ENCODE assay signal across 9 mouse cellular contexts in genomic region chr1:42697756-42698583, GRCm38 (mm10). TPM values are rescaled to one million over a fixed set of nuclear protein-coding genes. Genes with fewer than 3 reads are reported as not detected.
DNase-seq lines count a peak whose midpoint lies in the region; ATAC-seq and TF ChIP-seq lines count a peak whose summit lies in the region.
"Had no signal": no experiment of that assay in that cellular context is flagged by ENCODE, and none has a peak within 500 bp of the region (broad histone marks: within the 10 kb centered on the region; RNA-seq: fewer than 3 reads in every experiment).

No protein-coding gene starts in this region.

- H3K36me3 ChIP-seq in heart, embryonic 11.5 days (ENCODE audit: control insufficient read depth, insufficient read depth, low read length), result no peaks in the 10 kb centered on the region
- peaks cover 22% of the 10 kb centered on the region for H3K36me3 ChIP-seq in forebrain, postnatal 0 days (ENCODE audit: insufficient read depth)
- H3K36me3 ChIP-seq in neural tube, embryonic 11.5 days (ENCODE audit: control insufficient read depth, insufficient read depth, low read length), result peaks cover 8% of the 10 kb centered on the region; the same call in 1 of the 2 replicates

- H3K4me3 ChIP-seq in heart, embryonic 11.5 days (ENCODE audit: low read depth, low read length), result peak overlapping the region; percentile 54
- H3K4me3 ChIP-seq in forebrain, postnatal 0 days (ENCODE audit: low read depth, low read length), result peak overlapping the region; percentile 75
- H3K4me3 ChIP-seq in neural tube, embryonic 11.5 days (ENCODE audit: low read depth, low read length), result peak overlapping the region; percentile 95

- no peak for DNase-seq in heart, postnatal 10 days
- peak; percentile 58 for DNase-seq in brain, adult 2 months (ENCODE audit: low read depth, low spot score)
- DNase-seq in forebrain, postnatal 0 days, result no peak
- peak; percentile 52 for DNase-seq in kidney, postnatal 14 days
- DNase-seq in neural tube, embryonic 11.5 days (ENCODE audit: low spot score), result peak; percentile 70
- DNase-seq in gastrocnemius, postnatal 36 days, result no peak
- DNase-seq in urinary bladder, postnatal 10 days (ENCODE audit: low spot score), result no peak

- peak overlapping the region; percentile 91 for H3K4me2 ChIP-seq in heart, embryonic 11.5 days
- H3K4me2 ChIP-seq in forebrain, postnatal 0 days (ENCODE audit: low read depth), result peak overlapping the region; percentile 98
- peak overlapping the region; percentile 71 for H3K4me2 ChIP-seq in neural tube, embryonic 11.5 days (ENCODE audit: low read depth)

- intact Hi-C loops in heart, postnatal 10 days (cut with DNase I), result loop anchor here (10.0 kb wide), 1 partner anchor 1423 kb away; no protein-coding TSS in a partner anchor
- intact Hi-C loops in gastrocnemius, postnatal 36 days (cut with DNase I), result loop anchor here (10.0 kb wide), 1 partner anchor 803 kb away; no protein-coding TSS in a partner anchor

- no peak overlapping the region for H3K9ac ChIP-seq in heart, embryonic 11.5 days (ENCODE audit: low read depth, low read length)
- H3K9ac ChIP-seq in forebrain, postnatal 0 days, result peak overlapping the region; percentile 94
- H3K9ac ChIP-seq in neural tube, embryonic 11.5 days (ENCODE audit: low read length), result peak overlapping the region; percentile 98

- H3K27ac ChIP-seq in heart, embryonic 11.5 days (ENCODE audit: low read depth, low read length), result no peak overlapping the region
- H3K27ac ChIP-seq in forebrain, postnatal 0 days (ENCODE audit: low read depth, low read length), result peak overlapping the region; percentile 95
- peak overlapping the region; percentile 97 for H3K27ac ChIP-seq in neural tube, embryonic 11.5 days (ENCODE audit: low read depth, low read length)

- H3K4me1 ChIP-seq in heart, embryonic 11.5 days (ENCODE audit: control insufficient read depth, insufficient read depth, low read length), result peaks cover 14% of the 10 kb centered on the region
- no peaks in the 10 kb centered on the region for H3K4me1 ChIP-seq in forebrain, postnatal 0 days (ENCODE audit: insufficient read depth)
- peaks cover 3% of the 10 kb centered on the region; the same call in 1 of the 2 replicates for H3K4me1 ChIP-seq in neural tube, embryonic 11.5 days (ENCODE audit: control insufficient read depth, insufficient read depth, low read length)

- peaks cover 85% of the 10 kb centered on the region for H3K27me3 ChIP-seq in heart, embryonic 11.5 days (ENCODE audit: control insufficient read depth, insufficient read depth, low read length)
- H3K27me3 ChIP-seq in forebrain, postnatal 0 days (ENCODE audit: insufficient read depth, low read length), result no peaks in the 10 kb centered on the region
- H3K27me3 ChIP-seq in neural tube, embryonic 11.5 days (ENCODE audit: control insufficient read depth, insufficient read depth, low read length), result peaks cover 23% of the 10 kb centered on the region; the same call in 1 of the 2 replicates

- under 1% methylated on average over 74 of the region's 80 CpGs for WGBS in heart, embryonic 11.5 days (ENCODE audit: insufficient replicate concordance)
- under 1% methylated on average over 71 of the region's 80 CpGs for WGBS in forebrain, postnatal 0 days
- WGBS in neural tube, embryonic 11.5 days, result 1% methylated on average over 53 of the region's 80 CpGs

- H3K9me3 ChIP-seq in heart, embryonic 11.5 days (replicated peaks; ENCODE audit: control insufficient read depth, low read length), result no peaks in the 10 kb centered on the region
- H3K9me3 ChIP-seq in forebrain, postnatal 0 days (ENCODE audit: low read length), result no peaks in the 10 kb centered on the region
- H3K9me3 ChIP-seq in neural tube, embryonic 11.5 days (ENCODE audit: control insufficient read depth, low read length), result no peaks in the 10 kb centered on the region

- ATAC-seq in heart, embryonic 11.5 days (replicated peaks; ENCODE audit: insufficient number of reproducible peaks, low FRiP score, low TSS enrichment), result 0 out of 2 replicates have a peak, but pooled peaks have one; percentile 13
- no peak for ATAC-seq in forebrain, postnatal 0 days
- ATAC-seq in neural tube, embryonic 11.5 days (ENCODE audit: insufficient read depth, low FRiP score, low TSS enrichment), result no peak

- no peak for TF ChIP-seq CTCF in forebrain, postnatal 0 days (IDR thresholded peaks at IDR 0.05; ENCODE audit: low read depth)

RNA-seq across cellular contexts. Expression of gene Pou3f3, which starts 2.4 kb away (rescaled TPM):
- 0.10 and 0.19 TPM in 2 replicates for polyA plus RNA-seq in heart, embryonic 11.5 days (2014; fragmentation: Nextera tagmentation; extraction: Ambion mirVana)
- not detected for total RNA-seq in heart, postnatal 10 days (2021)
- 76.9 and 81.4 TPM in 2 replicates for total RNA-seq in forebrain, postnatal 0 days (2014; rRNA removed)
- polyA plus RNA-seq in forebrain, postnatal 0 days (2015; fragmentation: Nextera tagmentation; extraction: Ambion mirVana), result 22.7 and 28.0 TPM in 2 replicates
- 11.4 and 11.9 TPM in 2 replicates for polyA plus RNA-seq in neural tube, embryonic 11.5 days (2014; fragmentation: Nextera tagmentation; extraction: Ambion mirVana)
- not detected for total RNA-seq in gastrocnemius, postnatal 36 days (2021)
- total RNA-seq: neutrophil, adult 5-6 weeks had no signal

Comparison
In these comparisons a context has a peak if more than half of its experiments do, and no peak if none do; other contexts are left out.
1. DNase-seq: peak in brain, adult 2 months (single experiment), kidney, postnatal 14 days (single experiment) and neural tube, embryonic 11.5 days (single experiment); none in heart, postnatal 10 days (0 of 2), forebrain, postnatal 0 days (single experiment), gastrocnemius, postnatal 36 days (0 of 2) and urinary bladder, postnatal 10 days (single experiment).
2. RNA of gene Pou3f3, which starts 2.4 kb away (total RNA-seq): 76.9 to 81.4 TPM in forebrain, postnatal 0 days; not detected in heart, postnatal 10 days and not detected in gastrocnemius, postnatal 36 days; every median in the first group is over 10 times any median in the second.
3. Peak in every context shown above with its lines, with median percentiles within 50 percentile points of each other: H3K4me2 ChIP-seq and H3K4me3 ChIP-seq.